ENCODE assay signal across 9 mouse cellular contexts in the genomic region with DNA sequence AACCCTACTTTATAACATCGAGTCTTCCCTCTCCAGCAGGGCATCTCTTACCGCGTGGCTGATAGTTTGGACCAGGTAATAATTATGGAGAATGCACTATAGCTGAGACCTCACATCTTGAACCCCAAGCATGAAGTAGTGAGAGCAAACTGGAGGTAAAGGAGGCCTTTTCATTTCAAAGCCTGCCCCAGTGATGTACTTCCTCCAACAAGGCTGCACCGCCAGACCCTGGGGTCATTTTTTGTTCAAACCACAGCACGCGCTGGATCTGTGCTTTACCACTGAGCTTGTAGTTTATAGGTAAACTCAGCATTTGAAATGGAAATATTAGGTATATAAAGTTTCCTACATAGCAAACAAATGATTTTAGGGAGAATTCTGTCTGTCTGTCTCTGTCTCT.
DNase-seq lines count a peak whose midpoint lies in the region; ATAC-seq and TF ChIP-seq lines count a peak whose summit lies in the region.
"Had no signal": no experiment of that assay in that cellular context is flagged by ENCODE, and none has a peak within 500 bp of the region (broad histone marks: within the 10 kb centered on the region; RNA-seq: fewer than 3 reads in every experiment).

No protein-coding gene starts in this region.

- no peaks in the 10 kb centered on the region for H3K36me3 ChIP-seq in kidney, postnatal 0 days (ENCODE audit: insufficient read depth, low read length)
- no peaks in the 10 kb centered on the region for H3K36me3 ChIP-seq in embryonic facial prominence, embryonic 13.5 days
- no peaks in the 10 kb centered on the region for H3K36me3 ChIP-seq in forebrain, embryonic 15.5 days
- H3K36me3 ChIP-seq in limb, embryonic 14.5 days (ENCODE audit: control insufficient read depth, insufficient read depth, low read length) = no peaks in the 10 kb centered on the region

- no peak for TF ChIP-seq POLR2A in limb, embryonic 14.5 days (IDR thresholded peaks at IDR 0.05; ENCODE audit: borderline replicate concordance, extremely low read depth, insufficient read depth, insufficient read length)

- H3K4me2 ChIP-seq in kidney, postnatal 0 days (ENCODE audit: low read length) = no peak overlapping the region
- H3K4me2 ChIP-seq in embryonic facial prominence, embryonic 13.5 days = peak overlapping the region; percentile 56
- no peak overlapping the region for H3K4me2 ChIP-seq in forebrain, embryonic 15.5 days (replicated peaks)
- peak overlapping the region; percentile 49 for H3K4me2 ChIP-seq in limb, embryonic 14.5 days (replicated peaks; ENCODE audit: low read depth, low read length, severe bottlenecking)

- H3K27me3 ChIP-seq in kidney, postnatal 0 days (ENCODE audit: insufficient read depth, low read length) = no peaks in the 10 kb centered on the region
- no peaks in the 10 kb centered on the region for H3K27me3 ChIP-seq in embryonic facial prominence, embryonic 13.5 days
- no peaks in the 10 kb centered on the region for H3K27me3 ChIP-seq in forebrain, embryonic 15.5 days
- H3K27me3 ChIP-seq in limb, embryonic 14.5 days (ENCODE audit: control insufficient read depth, insufficient read depth, low read length) = no peaks in the 10 kb centered on the region
- H3K27me3 ChIP-seq: neural tube, embryonic 12.5 days had no signal

- H3K27ac ChIP-seq in kidney, postnatal 0 days = peak overlapping the region; percentile 57; the same call in 1 of the 2 replicates
- H3K27ac ChIP-seq in embryonic facial prominence, embryonic 13.5 days = peak overlapping the region; percentile 94
- peak overlapping the region; percentile 93; the same call in 1 of the 2 replicates for H3K27ac ChIP-seq in forebrain, embryonic 15.5 days (replicated peaks)
- 0 out of 2 replicates have a peak overlapping the region, but pooled peaks have one; percentile 27 for H3K27ac ChIP-seq in limb, embryonic 14.5 days (replicated peaks; ENCODE audit: low read depth, low read length)
- H3K27ac ChIP-seq: neural tube, embryonic 12.5 days had no signal

- WGBS in kidney, postnatal 0 days = 68% methylated on average over 6 of the region's 6 CpGs
- whole genome bisulfite sequencing in embryonic facial prominence, embryonic 13.5 days = 34% methylated on average over 6 of the region's 6 CpGs
- WGBS in forebrain, embryonic 15.5 days = 78% methylated on average over 6 of the region's 6 CpGs
- WGBS in limb, embryonic 14.5 days = 60% methylated on average over 6 of the region's 6 CpGs

- DNase-seq in kidney, postnatal 0 days (ENCODE audit: low spot score) = no peak
- DNase-seq in kidney, adult 11 months = no peak
- no peak for DNase-seq in limb, embryonic 14.5 days (ENCODE audit: low spot score)
- DNase-seq in spleen, postnatal 14 days (ENCODE audit: low spot score in 2 of 2) = no peak
- DNase-seq in thymus, postnatal 10 days (ENCODE audit: low spot score in 2 of 2) = no peak
- DNase-seq: cerebellum, adult 8-10 months had no signal

- TF ChIP-seq CTCF in kidney, postnatal 0 days (IDR thresholded peaks at IDR 0.05; ENCODE audit: low read depth) = no peak

- ATAC-seq in kidney, postnatal 0 days (replicated peaks; ENCODE audit: low FRiP score, low read depth) = no peak
- ATAC-seq in embryonic facial prominence, embryonic 13.5 days (ENCODE audit: insufficient number of reproducible peaks, insufficient read depth, low FRiP score, low TSS enrichment, low read depth) = no peak
- ATAC-seq in forebrain, embryonic 15.5 days (replicated peaks) = no peak
- no peak for ATAC-seq in limb, embryonic 14.5 days (ENCODE audit: low FRiP score, low read depth)

- no peaks in the 10 kb centered on the region for H3K9me3 ChIP-seq in kidney, postnatal 0 days (replicated peaks; ENCODE audit: low read length)
- no peaks in the 10 kb centered on the region for H3K9me3 ChIP-seq in embryonic facial prominence, embryonic 13.5 days
- H3K9me3 ChIP-seq in forebrain, embryonic 15.5 days = no peaks in the 10 kb centered on the region
- H3K9me3 ChIP-seq in limb, embryonic 14.5 days (ENCODE audit: control insufficient read depth, low read length) = no peaks in the 10 kb centered on the region
- H3K9me3 ChIP-seq: neural tube, embryonic 12.5 days had no signal

- no peak overlapping the region for H3K4me3 ChIP-seq in kidney, postnatal 0 days (replicated peaks; ENCODE audit: low read depth, low read length)
- 0 out of 2 replicates have a peak overlapping the region, but pooled peaks have one; percentile 12 for H3K4me3 ChIP-seq in embryonic facial prominence, embryonic 13.5 days
- H3K4me3 ChIP-seq in forebrain, embryonic 15.5 days = no peak overlapping the region
- H3K4me3 ChIP-seq in limb, embryonic 14.5 days (replicated peaks; ENCODE audit: low read length) = no peak overlapping the region
- H3K4me3 ChIP-seq: neural tube, embryonic 12.5 days had no signal

- no peak overlapping the region for H3K9ac ChIP-seq in kidney, postnatal 0 days (ENCODE audit: low read depth, low read length)
- H3K9ac ChIP-seq in embryonic facial prominence, embryonic 13.5 days = peak overlapping the region; percentile 49; the same call in 1 of the 2 replicates
- no peak overlapping the region for H3K9ac ChIP-seq in forebrain, embryonic 15.5 days (replicated peaks)
- no peak overlapping the region for H3K9ac ChIP-seq in limb, embryonic 14.5 days (ENCODE audit: low read depth, low read length, severe bottlenecking)

- H3K4me1 ChIP-seq in kidney, postnatal 0 days (replicated peaks; ENCODE audit: insufficient read depth, low read length) = peaks cover 42% of the 10 kb centered on the region
- H3K4me1 ChIP-seq in embryonic facial prominence, embryonic 13.5 days = peaks cover 54% of the 10 kb centered on the region
- H3K4me1 ChIP-seq in forebrain, embryonic 15.5 days = peaks cover 62% of the 10 kb centered on the region
- peaks cover 42% of the 10 kb centered on the region for H3K4me1 ChIP-seq in limb, embryonic 14.5 days (ENCODE audit: control insufficient read depth, insufficient read depth, low read length)

Comparison
In these comparisons a context has a peak if more than half of its experiments do, and no peak if none do; other contexts are left out.
1. H3K27ac ChIP-seq: peak in every context shown above with its lines; median percentile 94 in embryonic facial prominence, embryonic 13.5 days; 93 in forebrain, embryonic 15.5 days; 57 in kidney, postnatal 0 days; 27 in limb, embryonic 14.5 days.
2. H3K4me2 ChIP-seq: peak in embryonic facial prominence, embryonic 13.5 days (single experiment) and limb, embryonic 14.5 days (single experiment); none in kidney, postnatal 0 days (single experiment) and forebrain, embryonic 15.5 days (single experiment).